In genomic region chr5:23645671-23646070, GRCm38 (mm10) we compare ENCODE assay signal across 31 mouse cellular contexts. TPM values are rescaled to one million over a fixed set of nuclear protein-coding genes. Genes with fewer than 3 reads are reported as not detected.
A peak's percentile ranks its signal among the peaks of the same experiment; 100 is the strongest.
DNase-seq lines count a peak whose midpoint lies in the region; TF ChIP-seq lines count a peak whose summit lies in the region.
"Had no signal": no experiment of that assay in that cellular context is flagged by ENCODE, and none has a peak within 500 bp of the region (broad histone marks: within the 10 kb centered on the region; RNA-seq: fewer than 3 reads in every experiment).

No protein-coding gene starts in this region.

- no peak for TF ChIP-seq POLR2A in CH12.LX (IDR thresholded peaks at IDR 0.05; ENCODE audit: low read depth, low read length)

- TF ChIP-seq RAD21 in CH12.LX (IDR thresholded peaks at IDR 0.05; ENCODE audit: low read depth, low read length), result no peak

- WGBS in forebrain, embryonic 10.5 days, result 93% methylated on average over 3 of the region's 3 CpGs

- H3K36me3 ChIP-seq in CH12.LX (replicated peaks in 1 of 2; ENCODE audit: control insufficient read depth in 1 of 2, insufficient read depth in 1 of 2, low read length in 1 of 2), result peaks cover 0 to 7% of the 10 kb centered on the region in 2 experiments
- H3K36me3 ChIP-seq in forebrain, embryonic 10.5 days (replicated peaks), result no peaks in the 10 kb centered on the region
- H3K36me3 ChIP-seq: forebrain, embryonic 12.5 days; heart, embryonic 10.5 days; heart, embryonic 15.5 days; hindbrain, embryonic 12.5 days; kidney, embryonic 15.5 days; limb, embryonic 10.5 days; limb, embryonic 15.5 days; liver, embryonic 13.5 days; midbrain, embryonic 12.5 days; stomach, embryonic 15.5 days had no signal

- H3K4me1 ChIP-seq in CH12.LX (ENCODE audit: control insufficient read depth in 1 of 2, insufficient read depth in 2 of 2), result peaks cover 3 to 5% of the 10 kb centered on the region in 2 experiments; a peak in 3 of 4 replicates
- H3K4me1 ChIP-seq in forebrain, embryonic 10.5 days, result 0 out of 2 replicates have a peak, but pooled peaks cover 5% of the 10 kb centered on the region
- H3K4me1 ChIP-seq: forebrain, embryonic 12.5 days; heart, embryonic 15.5 days; hindbrain, embryonic 12.5 days; kidney, embryonic 15.5 days; limb, embryonic 10.5 days; limb, embryonic 15.5 days; midbrain, embryonic 12.5 days; stomach, embryonic 15.5 days had no signal

- H3K27ac ChIP-seq in CH12.LX (ENCODE audit: insufficient read depth, low read depth), result no peak overlapping the region
- no peak overlapping the region for H3K27ac ChIP-seq in forebrain, embryonic 10.5 days
- H3K27ac ChIP-seq: forebrain, embryonic 12.5 days; heart, embryonic 10.5 days; heart, embryonic 15.5 days; hindbrain, embryonic 12.5 days; kidney, embryonic 15.5 days; limb, embryonic 10.5 days; limb, embryonic 15.5 days; liver, embryonic 13.5 days; midbrain, embryonic 12.5 days; stomach, embryonic 15.5 days had no signal

- TF ChIP-seq EP300 in CH12.LX (IDR thresholded peaks at IDR 0.05; ENCODE audit: low read length), result no peak

- H3K4me3 ChIP-seq in CH12.LX (replicated peaks in 1 of 3; ENCODE audit: low read depth in 2 of 3, low read length in 2 of 3, poor library complexity in 1 of 3), result no peak overlapping the region
- no peak overlapping the region for H3K4me3 ChIP-seq in forebrain, embryonic 10.5 days
- H3K4me3 ChIP-seq: erythroblast, embryonic 14.5 days; forebrain, embryonic 12.5 days; heart, embryonic 10.5 days; heart, embryonic 15.5 days; hindbrain, embryonic 12.5 days; kidney, embryonic 15.5 days; limb, embryonic 10.5 days; limb, embryonic 15.5 days; liver, embryonic 13.5 days; megakaryocyte, embryonic 14.5 days; midbrain, embryonic 12.5 days; stomach, embryonic 15.5 days had no signal

- no peaks in the 10 kb centered on the region for H3K9me3 ChIP-seq in CH12.LX (replicated peaks; ENCODE audit: low read length)
- no peaks in the 10 kb centered on the region; the same call in 1 of the 2 replicates for H3K9me3 ChIP-seq in forebrain, embryonic 10.5 days
- H3K9me3 ChIP-seq: forebrain, embryonic 12.5 days; heart, embryonic 10.5 days; heart, embryonic 15.5 days; hindbrain, embryonic 12.5 days; kidney, embryonic 15.5 days; limb, embryonic 10.5 days; limb, embryonic 15.5 days; liver, embryonic 13.5 days; megakaryocyte, embryonic 14.5 days; midbrain, embryonic 12.5 days; stomach, embryonic 15.5 days had no signal

- H3K79me2 ChIP-seq in CH12.LX (replicated peaks; ENCODE audit: control insufficient read depth, extremely low read depth, insufficient read depth, poor library complexity, severe bottlenecking), result no peaks in the 10 kb centered on the region

- in situ Hi-C loops in CH12.LX (cut with MboI; ENCODE audit: low pct_ligation_motif_present, low pct_unique_long_range_greater_than_20kb, low sequenced_read_pairs), result no loop called here

- DNase-seq in 416B (ENCODE audit: low read depth) (peak; percentile 22), CH12.LX (ENCODE audit: extremely low read depth) (peak; percentile 12), ZHBTc4 (ENCODE audit: low read depth, low spot score) (peak; percentile 36)
- peak; percentile 54 for DNase-seq in thymus, postnatal 10 days (ENCODE audit: low spot score in 2 of 2)
- no peak for DNase-seq in cerebellum, adult 9-10 months
- no peak for DNase-seq in forebrain, embryonic 10.5 days (ENCODE audit: extremely low spot score, low spot score)
- no peak for DNase-seq in layer of hippocampus, adult 9-10 months (ENCODE audit: low spot score)
- DNase-seq in adrenal gland, postnatal 36 days, result no peak
- DNase-seq: adrenal gland, postnatal 10 days; cerebellum, adult 11 months; cerebellum, postnatal 10 days; gastrocnemius, postnatal 14 days; heart, postnatal 36 days; kidney, postnatal 4 days; layer of hippocampus, postnatal 36 days; liver, embryonic 13.5 days; lung, adult 18-20 months; lung, postnatal 4 days; retina, postnatal 1 day; right cerebral cortex, postnatal 25 days had no signal

- no peak overlapping the region for H3K4me2 ChIP-seq in CH12.LX (ENCODE audit: insufficient read depth, low read depth, poor library complexity, severe bottlenecking)
- H3K4me2 ChIP-seq: forebrain, embryonic 12.5 days; heart, embryonic 15.5 days; hindbrain, embryonic 12.5 days; kidney, embryonic 15.5 days; limb, embryonic 15.5 days; liver, embryonic 13.5 days; midbrain, embryonic 12.5 days; stomach, embryonic 15.5 days had no signal

- no peaks in the 10 kb centered on the region for H3K27me3 ChIP-seq in CH12.LX (replicated peaks)
- no peaks in the 10 kb centered on the region for H3K27me3 ChIP-seq in forebrain, embryonic 10.5 days (ENCODE audit: poor library complexity, severe bottlenecking)
- H3K27me3 ChIP-seq: forebrain, embryonic 12.5 days; heart, embryonic 15.5 days; hindbrain, embryonic 12.5 days; kidney, embryonic 15.5 days; limb, embryonic 15.5 days; liver, embryonic 13.5 days; megakaryocyte, embryonic 14.5 days; midbrain, embryonic 12.5 days; stomach, embryonic 15.5 days had no signal

- H3K9ac ChIP-seq in CH12.LX (ENCODE audit: insufficient read depth, low read depth), result no peak overlapping the region
- H3K9ac ChIP-seq: forebrain, embryonic 12.5 days; heart, embryonic 15.5 days; hindbrain, embryonic 12.5 days; kidney, embryonic 15.5 days; limb, embryonic 15.5 days; liver, embryonic 13.5 days; midbrain, embryonic 12.5 days; stomach, embryonic 15.5 days had no signal

- dilution Hi-C loops in CH12.LX (cut with MboI; ENCODE audit: extremely low pct_ligation_motif_present, extremely low pct_unique_long_range_greater_than_20kb, low sequenced_read_pairs), result no loop called here

- TF ChIP-seq CTCF in CH12.LX (conservative IDR thresholded peaks at IDR 0.05 in 1 of 2, IDR thresholded peaks at IDR 0.05 in 1 of 2; ENCODE audit: low read depth in 2 of 2, low read length in 2 of 2), result no peak

TF ChIP-seq in CH12.LX, 34 proteins besides CTCF, POLR2A, EP300 and RAD21:
- TF ChIP-seq RCOR1 (conservative IDR thresholded peaks at IDR 0.05; ENCODE audit: low read depth, low read length), result no peak
- TF ChIP-seq ZKSCAN1 (IDR thresholded peaks at IDR 0.05; ENCODE audit: borderline replicate concordance, low read depth, low read length), result no peak
- TF ChIP-seq GABPA (IDR thresholded peaks at IDR 0.05; ENCODE audit: insufficient replicate concordance, low read depth, low read length), result no peak
- TF ChIP-seq MAX (IDR thresholded peaks at IDR 0.05; ENCODE audit: low read length), result no peak
- TF ChIP-seq E2F4 (IDR thresholded peaks at IDR 0.05; ENCODE audit: insufficient replicate concordance, low read depth, low read length), result no peak
- TF ChIP-seq SMC3 (IDR thresholded peaks at IDR 0.05; ENCODE audit: low read depth, low read length), result no peak
- no peak for TF ChIP-seq JUND (conservative IDR thresholded peaks at IDR 0.05; ENCODE audit: low read depth, low read length)
- no peak for TF ChIP-seq MAZ (IDR thresholded peaks at IDR 0.05; ENCODE audit: low read depth, low read length)
- no peak for TF ChIP-seq MXI1 (IDR thresholded peaks at IDR 0.05; ENCODE audit: low read depth, low read length)
- TF ChIP-seq POLR2AphosphoS2 (IDR thresholded peaks at IDR 0.05; ENCODE audit: low read depth, low read length), result no peak
- TF ChIP-seq ZMIZ1 (IDR thresholded peaks at IDR 0.05; ENCODE audit: low read depth, low read length), result no peak
- no peak for TF ChIP-seq PAX5 (IDR thresholded peaks at IDR 0.05; ENCODE audit: low read length)

RNA-seq across cellular contexts. Expression of gene Srpk2, which starts 38.7 kb away (rescaled TPM):
- 17.4 and 20.6 TPM in 2 replicates for total RNA-seq in CH12.LX (2012; rRNA removed)
- 23.3 and 25.4 TPM in 2 replicates for total RNA-seq in CH12.LX (2014; rRNA removed)
- 31.1 and 31.2 TPM in 2 replicates for polyA plus RNA-seq in CH12.LX (2012; ENCODE audit: insufficient read length, low read depth)
- polyA plus RNA-seq in forebrain, embryonic 10.5 days (2016; fragmentation: Nextera tagmentation; extraction: Ambion mirVana), result 51.8 and 58.1 TPM in 2 replicates
- total RNA-seq in adrenal gland, postnatal 36 days (2021), result 10 to 100 TPM; 46.6 to 47.2 TPM

Comparison
In these comparisons a context has a peak if more than half of its experiments do, and no peak if none do; other contexts are left out.
1. DNase-seq: peak in 416B (single experiment), CH12.LX (single experiment), ZHBTc4 (single experiment) and thymus, postnatal 10 days (2 of 2); none in cerebellum, adult 9-10 months (single experiment), forebrain, embryonic 10.5 days (single experiment), layer of hippocampus, adult 9-10 months (single experiment) and adrenal gland, postnatal 36 days (0 of 2).